Mouse (Mus musculus): ENCODE results near the gene Eif4a2.

Eif4a2 gene

GRCm38 (mm10) chr16:23103841-23104240 lies 3.4 kb upstream of the Eif4a2 start:
- no peak for DNase-seq (ENCODE audit: low read depth, low spot score)

- DNase-seq (ENCODE audit: low read depth, low spot score), result no peak
Measured at GRCm38 (mm10) chr16:23106121-23106520, 1.1 kb upstream of the Eif4a2 start.

GRCm38 (mm10) chr16:23107946-23108759 lies 909 bp downstream of the Eif4a2 start:
- DNase-seq (ENCODE audit: low read depth, low spot score), result peak; percentile 93

- DNase-seq (ENCODE audit: low read depth, low spot score), result no peak
Measured at GRCm38 (mm10) chr16:23108943-23109342, 1.7 kb downstream of the Eif4a2 start.

- no peak for DNase-seq (ENCODE audit: low read depth, low spot score)
Measured at GRCm38 (mm10) chr16:23109350-23110280, 2.4 kb downstream of the Eif4a2 start.

GRCm38 (mm10) chr16:23112348-23112747 lies 5.1 kb downstream of the Eif4a2 start:
- DNase-seq (ENCODE audit: low read depth, low spot score), result no peak

GRCm38 (mm10) chr16:23112861-23113435 lies 5.7 kb downstream of the Eif4a2 start:
- no peak for DNase-seq (ENCODE audit: low read depth, low spot score)

GRCm38 (mm10) chr16:23113903-23114302 lies 6.7 kb downstream of the Eif4a2 start:
- DNase-seq (ENCODE audit: low read depth, low spot score), result no peak

GRCm38 (mm10) chr16:23114339-23115171 lies 7.3 kb downstream of the Eif4a2 start:
- no peak for DNase-seq (ENCODE audit: low read depth, low spot score)

GRCm38 (mm10) chr16:23115486-23115885 lies 8.2 kb downstream of the Eif4a2 start:
- no peak for DNase-seq (ENCODE audit: low read depth, low spot score)

GRCm38 (mm10) chr16:23117173-23117572 lies 9.9 kb downstream of the Eif4a2 start:
- no peak for DNase-seq (ENCODE audit: low read depth, low spot score)

- no peak for DNase-seq (ENCODE audit: low read depth, low spot score)
Measured at GRCm38 (mm10) chr16:23122446-23122845, 15.2 kb downstream of the Eif4a2 start.

GRCm38 (mm10) chr16:23123104-23123503 lies 15.9 kb downstream of the Eif4a2 start:
- no peak for DNase-seq (ENCODE audit: low read depth, low spot score)

GRCm38 (mm10) chr16:23124398-23124797 lies 17.2 kb downstream of the Eif4a2 start:
- no peak for DNase-seq (ENCODE audit: low read depth, low spot score)

GRCm38 (mm10) chr16:23127311-23127672 lies 20.0 kb downstream of the Eif4a2 start:
- DNase-seq (ENCODE audit: low read depth, low spot score), result no peak

GRCm38 (mm10) chr16:23127673-23128375 lies 20.6 kb downstream of the Eif4a2 start, which contains the start of gene Rfc4:
Gene Rfc4 (minus strand): TSS chr16:23127737.
- peak; percentile 95 for DNase-seq (ENCODE audit: low read depth, low spot score)

GRCm38 (mm10) chr16:23130303-23130702 lies 23.1 kb downstream of the Eif4a2 start:
- DNase-seq (ENCODE audit: low read depth, low spot score), result no peak

- no peak for DNase-seq (ENCODE audit: low read depth, low spot score)
Measured at GRCm38 (mm10) chr16:23132336-23132735, 25.1 kb downstream of the Eif4a2 start.

GRCm38 (mm10) chr16:23135421-23136149 lies 28.3 kb downstream of the Eif4a2 start:
- DNase-seq (ENCODE audit: low read depth, low spot score), result peak; percentile 79
